Mouse (Mus musculus) left cerebral cortex, postnatal 14 days (tissue): ENCODE results near the gene Afg1l. TPM values are rescaled to one million over a fixed set of nuclear protein-coding genes. Genes with fewer than 3 reads are reported as not detected.

Experiments
- DNase-seq, 2 experiments: peaks; one replicate each; pipeline ENCODE4 v3.0.0; 2021 to 2022; ENCODE audit warnings: low spot score in 2 of 2, mixed read lengths in 1 of 2
- intact Hi-C: fragments of 180-260 bp; cut with DNase I; formaldehyde crosslinking; loops from one replicate; pipeline ENCODE4 v1.15.1; 2025
- total RNA-seq, 2 experiments: library from RNA; stranded (reverse); gene quantifications; 2 replicates each; pipeline ENCODE4 v1.2.3; 2021

The Afg1l gene
- total RNA-seq, 2 experiments from 2014 or later: 9.9 to 11.2 TPM

- intact Hi-C loops: loop anchor here (5.0 kb wide), 5 partner anchors 244 to 444 kb away; partner anchors contain the start of gene Armc2
- peak; percentile 13 to 23 for DNase-seq
Measured at GRCm38 (mm10) chr10:42275871-42276501, 202.4 kb downstream of the Afg1l start.

GRCm38 (mm10) chr10:42275401-42275870 lies 202.9 kb downstream of the Afg1l start:
- intact Hi-C loops: loop anchor here (5.0 kb wide), 5 partner anchors 243 to 443 kb away; partner anchors contain the start of gene Armc2
- DNase-seq: peak; percentile 34 to 40

GRCm38 (mm10) chr10:42274712-42275400 lies 203.5 kb downstream of the Afg1l start:
- intact Hi-C loops: loop anchor here (5.0 kb wide), 5 partner anchors 243 to 443 kb away; partner anchors contain the start of gene Armc2
- DNase-seq: peak in 1 of 2 experiments; percentile 14

- DNase-seq: peak in 1 of 2 experiments; percentile 19
- intact Hi-C loops: no loop called here
Measured at GRCm38 (mm10) chr10:42273760-42274691, 204.3 kb downstream of the Afg1l start.

GRCm38 (mm10) chr10:42273403-42273759 lies 205.0 kb downstream of the Afg1l start:
- DNase-seq: no peak
- intact Hi-C loops: no loop called here

GRCm38 (mm10) chr10:42271454-42272230 lies 206.7 kb downstream of the Afg1l start:
- no peak for DNase-seq
- intact Hi-C loops: no loop called here

GRCm38 (mm10) chr10:42270277-42271083 lies 207.9 kb downstream of the Afg1l start:
- DNase-seq: peak in 1 of 2 experiments; percentile 34
- intact Hi-C loops: no loop called here

- no peak for DNase-seq
- intact Hi-C loops: no loop called here
Measured at GRCm38 (mm10) chr10:42269281-42270025, 208.9 kb downstream of the Afg1l start.

GRCm38 (mm10) chr10:42267811-42268545 lies 210.4 kb downstream of the Afg1l start:
- no peak for DNase-seq
- intact Hi-C loops: no loop called here

- DNase-seq: no peak
- intact Hi-C loops: no loop called here
Measured at GRCm38 (mm10) chr10:42265021-42265689, 213.2 kb downstream of the Afg1l start.

- DNase-seq: no peak
- intact Hi-C loops: no loop called here
Measured at GRCm38 (mm10) chr10:42264195-42264594, 214.2 kb downstream of the Afg1l start.

- intact Hi-C loops: no loop called here
- no peak for DNase-seq
Measured at GRCm38 (mm10) chr10:42263701-42264100, 214.7 kb downstream of the Afg1l start.
